Mouse (Mus musculus): ENCODE results near the gene Btaf1. TPM values are rescaled to one million over a fixed set of nuclear protein-coding genes. Genes with fewer than 3 reads are reported as not detected.

The Btaf1 gene
- total and polyA plus RNA-seq, 2 experiments from 2014 or later = 3.3 to 23.0 TPM

DNA sequence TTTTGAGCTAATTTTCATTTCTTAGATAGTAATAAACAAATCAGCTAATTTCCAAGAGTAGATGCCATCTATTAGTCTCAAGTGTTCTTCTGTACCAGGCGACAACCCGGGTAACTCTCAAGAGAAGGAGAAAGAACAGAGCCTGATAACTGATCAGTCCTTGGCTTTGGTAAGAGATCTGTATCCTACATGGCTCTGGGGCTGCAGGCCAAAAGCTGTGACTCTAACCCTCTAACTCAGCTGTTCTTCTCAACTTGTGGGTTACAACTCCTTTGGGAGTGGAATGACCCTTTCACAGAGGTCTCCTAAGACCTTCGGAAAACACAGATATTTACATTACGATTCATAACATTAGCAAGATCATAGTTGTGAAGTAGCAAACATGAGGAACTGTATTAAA, 134.2 kb downstream of the Btaf1 start:
- Histone ChIP-seq H3K27me3 (ENCODE audit: insufficient read depth, low read length) (no peaks in the 10 kb centered on the region), H3K27ac (ENCODE audit: low read depth, low read length) (no peak overlapping the region), H3K4me1 (ENCODE audit: insufficient read depth) (no peaks in the 10 kb centered on the region), H3K4me3 (ENCODE audit: low read depth, low read length) (no peak overlapping the region), H3K36me3 (ENCODE audit: insufficient read depth) (no peaks in the 10 kb centered on the region), H3K9ac (no peak overlapping the region), H3K4me2 (ENCODE audit: low read depth) (no peak overlapping the region), H3K9me3 (ENCODE audit: low read length) (no peaks in the 10 kb centered on the region)
- TF ChIP-seq CTCF (IDR thresholded peaks at IDR 0.05; ENCODE audit: low read depth) = no peak
- ATAC-seq (no peak), DNase-seq (no peak)
- WGBS = 92% methylated on average over 4 of the region's 4 CpGs

Other genes starting within 250 kb of the Btaf1 start
- 28.2 and 28.6 TPM in 2 replicates for gene Ppp1r3c, start 189.4 kb upstream of the Btaf1 start, total RNA-seq (2014; rRNA removed)
- 6.4 and 8.9 TPM in 2 replicates for gene Ppp1r3c, start 189.4 kb upstream of the Btaf1 start, polyA plus RNA-seq (2015; fragmentation: Nextera tagmentation; extraction: Ambion mirVana)
- 175 and 182 TPM in 2 replicates for gene Tnks2, start 91.8 kb upstream of the Btaf1 start, total RNA-seq (2014; rRNA removed)
- gene Tnks2, start 91.8 kb upstream of the Btaf1 start, polyA plus RNA-seq (2015; fragmentation: Nextera tagmentation; extraction: Ambion mirVana) = 16.8 and 24.3 TPM in 2 replicates
- gene Fgfbp3, start 6.5 kb upstream of the Btaf1 start, total RNA-seq (2014; rRNA removed) = 33.0 and 44.8 TPM in 2 replicates
- 40.0 and 41.6 TPM in 2 replicates for gene Fgfbp3, start 6.5 kb upstream of the Btaf1 start, polyA plus RNA-seq (2015; fragmentation: Nextera tagmentation; extraction: Ambion mirVana)